Mouse (Mus musculus): ENCODE data around the gene Ctnnd2.

GRCm38 (mm10) chr15:30647679-30648311, 475.4 kb downstream of the Ctnnd2 start:
- no peak for TF ChIP-seq POLR2A (IDR thresholded peaks at IDR 0.05; ENCODE audit: insufficient read length, low read depth)
- no peak for TF ChIP-seq E2F4 (IDR thresholded peaks at IDR 0.05; ENCODE audit: insufficient read depth)
- no peak for TF ChIP-seq POLR2AphosphoS2 (IDR thresholded peaks at IDR 0.05; ENCODE audit: insufficient read length, low read depth)
- no peak for TF ChIP-seq USF1 (IDR thresholded peaks at IDR 0.05; ENCODE audit: low read depth)
- no peak for TF ChIP-seq TCF3 (IDR thresholded peaks at IDR 0.05; ENCODE audit: insufficient read length, low read depth)
